Mouse (Mus musculus): ENCODE results near the gene Rnd3. TPM values are rescaled to one million over a fixed set of nuclear protein-coding genes. Genes with fewer than 3 reads are reported as not detected.

Rnd3 gene
- polyA plus RNA-seq, 1 experiment, result 69.9 TPM

GRCm38 (mm10) chr2:51146871-51147317, 2.0 kb downstream of the Rnd3 start:
- Histone ChIP-seq H3K4me1 (ENCODE audit: control insufficient read depth, insufficient read depth, low read length) (no peaks in the 10 kb centered on the region), H3K27me3 (ENCODE audit: control insufficient read depth, insufficient read depth, low read length, poor library complexity, severe bottlenecking) (no peaks in the 10 kb centered on the region), H3K36me3 (ENCODE audit: control insufficient read depth, insufficient read depth, low read length, poor library complexity, severe bottlenecking) (no peaks in the 10 kb centered on the region), H3K9me3 (replicated peaks; ENCODE audit: control insufficient read depth, insufficient read depth, low read length, poor library complexity, severe bottlenecking) (no peaks in the 10 kb centered on the region), H3K4me3 (ENCODE audit: low read depth, low read length) (peak overlapping the region; percentile 64), H3K9ac (ENCODE audit: low read depth, poor library complexity, severe bottlenecking) (peak overlapping the region; percentile 86), H3K27ac (ENCODE audit: insufficient read depth, low read length) (no peak overlapping the region)
- TF ChIP-seq POLR2A (IDR thresholded peaks at IDR 0.05; ENCODE audit: insufficient read depth, low read length) (no peak), EP300 (IDR thresholded peaks at IDR 0.05; ENCODE audit: insufficient read depth, low read depth, low read length) (no peak), CTCF (IDR thresholded peaks at IDR 0.05; ENCODE audit: low read depth, low read length) (no peak)

- Histone ChIP-seq H3K27me3 (ENCODE audit: control insufficient read depth, insufficient read depth, low read length, poor library complexity, severe bottlenecking) (no peaks in the 10 kb centered on the region), H3K4me3 (ENCODE audit: low read depth, low read length) (0 out of 2 replicates have a peak overlapping the region, but pooled peaks have one; percentile 16), H3K4me1 (ENCODE audit: control insufficient read depth, insufficient read depth, low read length) (peaks cover 1% of the 10 kb centered on the region), H3K27ac (ENCODE audit: insufficient read depth, low read length) (no peak overlapping the region), H3K9me3 (replicated peaks; ENCODE audit: control insufficient read depth, insufficient read depth, low read length, poor library complexity, severe bottlenecking) (no peaks in the 10 kb centered on the region), H3K36me3 (ENCODE audit: control insufficient read depth, insufficient read depth, low read length, poor library complexity, severe bottlenecking) (no peaks in the 10 kb centered on the region), H3K9ac (ENCODE audit: low read depth, poor library complexity, severe bottlenecking) (no peak overlapping the region)
- TF ChIP-seq EP300 (IDR thresholded peaks at IDR 0.05; ENCODE audit: insufficient read depth, low read depth, low read length), result no peak
- no peak for TF ChIP-seq CTCF (IDR thresholded peaks at IDR 0.05; ENCODE audit: low read depth, low read length)
- TF ChIP-seq POLR2A (IDR thresholded peaks at IDR 0.05; ENCODE audit: insufficient read depth, low read length), result no peak
Observed at GRCm38 (mm10) chr2:51145838-51146470, 3.0 kb downstream of the Rnd3 start.

GRCm38 (mm10) chr2:51144380-51145120, 4.4 kb downstream of the Rnd3 start:
- peaks cover 4% of the 10 kb centered on the region for H3K4me1 ChIP-seq (ENCODE audit: control insufficient read depth, insufficient read depth, low read length)
- H3K4me3 ChIP-seq (ENCODE audit: low read depth, low read length), result no peak overlapping the region
- no peaks in the 10 kb centered on the region for H3K9me3 ChIP-seq (replicated peaks; ENCODE audit: control insufficient read depth, insufficient read depth, low read length, poor library complexity, severe bottlenecking)
- H3K27me3 ChIP-seq (ENCODE audit: control insufficient read depth, insufficient read depth, low read length, poor library complexity, severe bottlenecking), result no peaks in the 10 kb centered on the region
- TF ChIP-seq CTCF (IDR thresholded peaks at IDR 0.05; ENCODE audit: low read depth, low read length), result no peak
- no peak for TF ChIP-seq EP300 (IDR thresholded peaks at IDR 0.05; ENCODE audit: insufficient read depth, low read depth, low read length)
- no peak for TF ChIP-seq POLR2A (IDR thresholded peaks at IDR 0.05; ENCODE audit: insufficient read depth, low read length)
- H3K27ac ChIP-seq (ENCODE audit: insufficient read depth, low read length), result no peak overlapping the region
- H3K9ac ChIP-seq (ENCODE audit: low read depth, poor library complexity, severe bottlenecking), result no peak overlapping the region
- no peaks in the 10 kb centered on the region for H3K36me3 ChIP-seq (ENCODE audit: control insufficient read depth, insufficient read depth, low read length, poor library complexity, severe bottlenecking)

- no peaks in the 10 kb centered on the region for H3K27me3 ChIP-seq (ENCODE audit: control insufficient read depth, insufficient read depth, low read length, poor library complexity, severe bottlenecking)
- H3K9me3 ChIP-seq (replicated peaks; ENCODE audit: control insufficient read depth, insufficient read depth, low read length, poor library complexity, severe bottlenecking), result no peaks in the 10 kb centered on the region
- H3K9ac ChIP-seq (ENCODE audit: low read depth, poor library complexity, severe bottlenecking), result no peak overlapping the region
- TF ChIP-seq CTCF (IDR thresholded peaks at IDR 0.05; ENCODE audit: low read depth, low read length), result no peak
- no peak for TF ChIP-seq POLR2A (IDR thresholded peaks at IDR 0.05; ENCODE audit: insufficient read depth, low read length)
- no peak for TF ChIP-seq EP300 (IDR thresholded peaks at IDR 0.05; ENCODE audit: insufficient read depth, low read depth, low read length)
- no peak overlapping the region for H3K4me3 ChIP-seq (ENCODE audit: low read depth, low read length)
- no peaks in the 10 kb centered on the region for H3K36me3 ChIP-seq (ENCODE audit: control insufficient read depth, insufficient read depth, low read length, poor library complexity, severe bottlenecking)
- H3K4me1 ChIP-seq (ENCODE audit: control insufficient read depth, insufficient read depth, low read length), result peaks cover 7% of the 10 kb centered on the region
- H3K27ac ChIP-seq (ENCODE audit: insufficient read depth, low read length), result no peak overlapping the region
Observed at GRCm38 (mm10) chr2:51142422-51142821, 6.5 kb downstream of the Rnd3 start.

- H3K4me3 ChIP-seq (ENCODE audit: low read depth, low read length), result no peak overlapping the region
- no peaks in the 10 kb centered on the region for H3K27me3 ChIP-seq (ENCODE audit: control insufficient read depth, insufficient read depth, low read length, poor library complexity, severe bottlenecking)
- H3K4me1 ChIP-seq (ENCODE audit: control insufficient read depth, insufficient read depth, low read length), result peaks cover 7% of the 10 kb centered on the region
- peak overlapping the region; percentile 87 for H3K27ac ChIP-seq (ENCODE audit: insufficient read depth, low read length)
- peak overlapping the region; percentile 66 for H3K9ac ChIP-seq (ENCODE audit: low read depth, poor library complexity, severe bottlenecking)
- H3K36me3 ChIP-seq (ENCODE audit: control insufficient read depth, insufficient read depth, low read length, poor library complexity, severe bottlenecking), result peaks cover 8% of the 10 kb centered on the region; the same call in 1 of the 2 replicates
- TF ChIP-seq EP300 (IDR thresholded peaks at IDR 0.05; ENCODE audit: insufficient read depth, low read depth, low read length) (no peak), CTCF (IDR thresholded peaks at IDR 0.05; ENCODE audit: low read depth, low read length) (no peak), POLR2A (IDR thresholded peaks at IDR 0.05; ENCODE audit: insufficient read depth, low read length) (no peak)
- no peaks in the 10 kb centered on the region for H3K9me3 ChIP-seq (replicated peaks; ENCODE audit: control insufficient read depth, insufficient read depth, low read length, poor library complexity, severe bottlenecking)
Observed at GRCm38 (mm10) chr2:51141345-51141744, 7.6 kb downstream of the Rnd3 start.

GRCm38 (mm10) chr2:51140486-51140885, 8.4 kb downstream of the Rnd3 start:
- TF ChIP-seq POLR2A (IDR thresholded peaks at IDR 0.05; ENCODE audit: insufficient read depth, low read length), result no peak
- TF ChIP-seq EP300 (IDR thresholded peaks at IDR 0.05; ENCODE audit: insufficient read depth, low read depth, low read length), result peak; percentile 85
- H3K27ac ChIP-seq (ENCODE audit: insufficient read depth, low read length), result peak overlapping the region; percentile 92
- H3K27me3 ChIP-seq (ENCODE audit: control insufficient read depth, insufficient read depth, low read length, poor library complexity, severe bottlenecking), result no peaks in the 10 kb centered on the region
- H3K4me3 ChIP-seq (ENCODE audit: low read depth, low read length), result no peak overlapping the region
- H3K9me3 ChIP-seq (replicated peaks; ENCODE audit: control insufficient read depth, insufficient read depth, low read length, poor library complexity, severe bottlenecking), result no peaks in the 10 kb centered on the region
- peaks cover 10% of the 10 kb centered on the region for H3K36me3 ChIP-seq (ENCODE audit: control insufficient read depth, insufficient read depth, low read length, poor library complexity, severe bottlenecking)
- peak overlapping the region; percentile 66 for H3K9ac ChIP-seq (ENCODE audit: low read depth, poor library complexity, severe bottlenecking)
- peaks cover 7% of the 10 kb centered on the region for H3K4me1 ChIP-seq (ENCODE audit: control insufficient read depth, insufficient read depth, low read length)

Measured in ES-Bruce4 (cell line).